Mouse (Mus musculus): Measurements from ENCODE around the gene Cct5. TPM values are rescaled to one million over a fixed set of nuclear protein-coding genes. Genes with fewer than 3 reads are reported as not detected.

The Cct5 gene
- polyA plus RNA-seq, 1 experiment from 2014 or later = 810 TPM

GRCm38 (mm10) chr15:31619521-31619920 is 17.9 kb upstream of the Cct5 start:
- no peaks in the 10 kb centered on the region for H3K9me3 ChIP-seq
- H3K27ac ChIP-seq = no peak overlapping the region
- WGBS = 95% methylated on average over 8 of the region's 8 CpGs
- H3K4me1 ChIP-seq = no peaks in the 10 kb centered on the region
- H3K36me3 ChIP-seq (replicated peaks) = peaks cover 75% of the 10 kb centered on the region
- H3K27me3 ChIP-seq (ENCODE audit: poor library complexity, severe bottlenecking) = no peaks in the 10 kb centered on the region
- no peak overlapping the region for H3K4me3 ChIP-seq
- DNase-seq (ENCODE audit: extremely low spot score, low spot score) = no peak

- Histone ChIP-seq H3K4me1 (no peaks in the 10 kb centered on the region), H3K27ac (no peak overlapping the region), H3K27me3 (ENCODE audit: poor library complexity, severe bottlenecking) (no peaks in the 10 kb centered on the region), H3K4me3 (no peak overlapping the region), H3K9me3 (no peaks in the 10 kb centered on the region), H3K36me3 (replicated peaks) (peaks cover 71% of the 10 kb centered on the region)
- DNase-seq (ENCODE audit: extremely low spot score, low spot score) = no peak
- 95% methylated on average over 9 of the region's 9 CpGs for WGBS
Observed at GRCm38 (mm10) chr15:31617261-31617660, 15.7 kb upstream of the Cct5 start.

GRCm38 (mm10) chr15:31614666-31615065 is 13.1 kb upstream of the Cct5 start:
- H3K27ac ChIP-seq = no peak overlapping the region
- no peak overlapping the region for H3K4me3 ChIP-seq
- no peaks in the 10 kb centered on the region for H3K4me1 ChIP-seq
- no peak for DNase-seq (ENCODE audit: extremely low spot score, low spot score)
- WGBS = 84% methylated on average over 2 of the region's 2 CpGs
- peaks cover 67% of the 10 kb centered on the region for H3K36me3 ChIP-seq (replicated peaks)
- no peaks in the 10 kb centered on the region for H3K9me3 ChIP-seq
- H3K27me3 ChIP-seq (ENCODE audit: poor library complexity, severe bottlenecking) = no peaks in the 10 kb centered on the region

GRCm38 (mm10) chr15:31613826-31614453 is 12.3 kb upstream of the Cct5 start:
- DNase-seq (ENCODE audit: extremely low spot score, low spot score) = no peak
- Histone ChIP-seq H3K36me3 (replicated peaks) (peaks cover 66% of the 10 kb centered on the region), H3K4me1 (no peaks in the 10 kb centered on the region), H3K4me3 (no peak overlapping the region), H3K27ac (no peak overlapping the region), H3K9me3 (no peaks in the 10 kb centered on the region), H3K27me3 (ENCODE audit: poor library complexity, severe bottlenecking) (no peaks in the 10 kb centered on the region)
- WGBS = 91% methylated on average over 6 of the region's 6 CpGs

GRCm38 (mm10) chr15:31611976-31612375 is 10.4 kb upstream of the Cct5 start:
- H3K4me3 ChIP-seq = no peak overlapping the region
- H3K27ac ChIP-seq = no peak overlapping the region
- no peaks in the 10 kb centered on the region for H3K9me3 ChIP-seq
- 93% methylated on average over 4 of the region's 4 CpGs for WGBS
- DNase-seq (ENCODE audit: extremely low spot score, low spot score) = no peak
- no peaks in the 10 kb centered on the region for H3K27me3 ChIP-seq (ENCODE audit: poor library complexity, severe bottlenecking)
- H3K4me1 ChIP-seq = no peaks in the 10 kb centered on the region
- H3K36me3 ChIP-seq (replicated peaks) = peaks cover 56% of the 10 kb centered on the region

- H3K4me1 ChIP-seq = no peaks in the 10 kb centered on the region
- H3K36me3 ChIP-seq (replicated peaks) = peaks cover 52% of the 10 kb centered on the region
- DNase-seq (ENCODE audit: extremely low spot score, low spot score) = no peak
- WGBS = 84% methylated on average over 3 of the region's 3 CpGs
- no peaks in the 10 kb centered on the region for H3K27me3 ChIP-seq (ENCODE audit: poor library complexity, severe bottlenecking)
- no peak overlapping the region for H3K27ac ChIP-seq
- no peaks in the 10 kb centered on the region for H3K9me3 ChIP-seq
- no peak overlapping the region for H3K4me3 ChIP-seq
Observed at GRCm38 (mm10) chr15:31611027-31611426, 9.4 kb upstream of the Cct5 start.

- no peak for DNase-seq (ENCODE audit: extremely low spot score, low spot score)
- WGBS = 84% methylated on average over 6 of the region's 6 CpGs
- Histone ChIP-seq H3K27ac (no peak overlapping the region), H3K36me3 (replicated peaks) (peaks cover 31% of the 10 kb centered on the region), H3K27me3 (ENCODE audit: poor library complexity, severe bottlenecking) (no peaks in the 10 kb centered on the region), H3K4me1 (peaks cover 10% of the 10 kb centered on the region), H3K9me3 (no peaks in the 10 kb centered on the region), H3K4me3 (no peak overlapping the region)
Observed at GRCm38 (mm10) chr15:31606821-31607220, 5.2 kb upstream of the Cct5 start.

- Histone ChIP-seq H3K9me3 (no peaks in the 10 kb centered on the region), H3K36me3 (replicated peaks) (peaks cover 16% of the 10 kb centered on the region), H3K4me3 (peak overlapping the region; percentile 96), H3K4me1 (peaks cover 30% of the 10 kb centered on the region), H3K27ac (peak overlapping the region; percentile 96; the same call in 1 of the 2 replicates), H3K27me3 (ENCODE audit: poor library complexity, severe bottlenecking) (no peaks in the 10 kb centered on the region)
- WGBS = 89% methylated on average over 13 of the region's 13 CpGs
- DNase-seq (ENCODE audit: extremely low spot score, low spot score) = no peak
Observed at GRCm38 (mm10) chr15:31603113-31603512, 1.5 kb upstream of the Cct5 start.

- DNase-seq (ENCODE audit: extremely low spot score, low spot score) = peak; percentile 56
- Histone ChIP-seq H3K4me3 (peak overlapping the region; percentile 96), H3K36me3 (replicated peaks) (peaks cover 17% of the 10 kb centered on the region), H3K27ac (peak overlapping the region; percentile 96), H3K4me1 (peaks cover 30% of the 10 kb centered on the region), H3K9me3 (no peaks in the 10 kb centered on the region), H3K27me3 (ENCODE audit: poor library complexity, severe bottlenecking) (no peaks in the 10 kb centered on the region)
- WGBS = 14% methylated on average over 15 of the region's 15 CpGs
Observed at GRCm38 (mm10) chr15:31602426-31602825, 822 bp upstream of the Cct5 start.

- H3K4me1 ChIP-seq = peaks cover 30% of the 10 kb centered on the region
- H3K36me3 ChIP-seq (replicated peaks) = peaks cover 29% of the 10 kb centered on the region
- peak overlapping the region; percentile 96 for H3K4me3 ChIP-seq
- WGBS = under 1% methylated on average over 33 of the region's 33 CpGs
- H3K27ac ChIP-seq = peak overlapping the region; percentile 96
- no peaks in the 10 kb centered on the region for H3K9me3 ChIP-seq
- no peak for DNase-seq (ENCODE audit: extremely low spot score, low spot score)
- H3K27me3 ChIP-seq (ENCODE audit: poor library complexity, severe bottlenecking) = no peaks in the 10 kb centered on the region
Observed at GRCm38 (mm10) chr15:31601279-31601645, 342 bp downstream of the Cct5 start.

- Histone ChIP-seq H3K4me1 (peaks cover 30% of the 10 kb centered on the region), H3K36me3 (replicated peaks) (peaks cover 39% of the 10 kb centered on the region), H3K4me3 (peak overlapping the region; percentile 96), H3K27me3 (ENCODE audit: poor library complexity, severe bottlenecking) (no peaks in the 10 kb centered on the region), H3K27ac (no peak overlapping the region), H3K9me3 (no peaks in the 10 kb centered on the region)
- DNase-seq (ENCODE audit: extremely low spot score, low spot score) = no peak
- 85% methylated on average over 4 of the region's 4 CpGs for WGBS
Observed at GRCm38 (mm10) chr15:31599834-31600233, 1.8 kb downstream of the Cct5 start.

- no peak for DNase-seq (ENCODE audit: extremely low spot score, low spot score)
- H3K27ac ChIP-seq = no peak overlapping the region
- H3K4me1 ChIP-seq = peaks cover 18% of the 10 kb centered on the region
- no peaks in the 10 kb centered on the region for H3K27me3 ChIP-seq (ENCODE audit: poor library complexity, severe bottlenecking)
- H3K9me3 ChIP-seq = no peaks in the 10 kb centered on the region
- 92% methylated on average over 7 of the region's 7 CpGs for WGBS
- no peak overlapping the region for H3K4me3 ChIP-seq
- H3K36me3 ChIP-seq (replicated peaks) = peaks cover 81% of the 10 kb centered on the region
Observed at GRCm38 (mm10) chr15:31595651-31596050, 6.0 kb downstream of the Cct5 start.

- no peaks in the 10 kb centered on the region for H3K9me3 ChIP-seq
- no peak overlapping the region for H3K27ac ChIP-seq
- peaks cover 4% of the 10 kb centered on the region for H3K4me1 ChIP-seq
- H3K4me3 ChIP-seq = no peak overlapping the region
- peaks cover 94% of the 10 kb centered on the region for H3K36me3 ChIP-seq (replicated peaks)
- DNase-seq (ENCODE audit: extremely low spot score, low spot score) = no peak
- WGBS = 93% methylated on average over 14 of the region's 14 CpGs
- no peaks in the 10 kb centered on the region for H3K27me3 ChIP-seq (ENCODE audit: poor library complexity, severe bottlenecking)
Observed at GRCm38 (mm10) chr15:31594260-31594659, 7.3 kb downstream of the Cct5 start.

- Histone ChIP-seq H3K9me3 (no peaks in the 10 kb centered on the region), H3K4me1 (no peaks in the 10 kb centered on the region), H3K36me3 (replicated peaks) (peaks cover 92% of the 10 kb centered on the region), H3K27ac (no peak overlapping the region), H3K27me3 (ENCODE audit: poor library complexity, severe bottlenecking) (no peaks in the 10 kb centered on the region), H3K4me3 (no peak overlapping the region)
- 95% methylated on average over 8 of the region's 8 CpGs for WGBS
- DNase-seq (ENCODE audit: extremely low spot score, low spot score) = no peak
Observed at GRCm38 (mm10) chr15:31592531-31592930, 9.1 kb downstream of the Cct5 start.

Data from forebrain, embryonic 10.5 days (tissue).